Mouse (Mus musculus): ENCODE results near the gene Ints4.

DNA sequence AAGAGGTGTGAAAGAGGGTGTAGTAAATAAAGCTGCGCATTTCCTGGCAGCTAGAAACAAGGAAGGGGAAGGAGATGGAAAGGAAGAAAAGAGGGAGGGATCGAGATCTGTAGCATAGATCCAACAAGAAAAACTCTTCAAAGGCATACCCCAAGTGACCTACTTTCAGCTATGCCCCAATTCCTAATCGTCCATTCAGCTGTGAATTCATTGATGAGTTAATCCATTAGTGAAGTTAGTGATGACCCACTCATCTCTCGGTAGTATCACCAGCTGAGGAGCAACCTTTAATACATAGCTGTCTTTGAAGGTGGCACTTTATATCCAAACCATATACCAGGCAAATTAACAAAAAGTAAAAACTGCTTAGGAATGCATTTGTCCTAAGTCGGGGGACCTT is 107.8 kb downstream of the Ints4 start:
- no peak for TF ChIP-seq CTCF (IDR thresholded peaks at IDR 0.05; ENCODE audit: extremely low read depth, insufficient read depth, low read length)
- TF ChIP-seq POLR2A (IDR thresholded peaks at IDR 0.05; ENCODE audit: extremely low read depth, insufficient read depth, low read length) = no peak
